Mouse (Mus musculus) CH12F3 (cell line): ENCODE results near the gene Ctla2b.
"Not testable (repeated sequence)": the region's sequence is repeated elsewhere in the genome, so short reads cannot be mapped to it uniquely, and the experiment has no call there.

Experiments
- in situ Hi-C: fragments of 300-500 bp; cut with MboI; formaldehyde crosslinking; loops from 2 replicates; pipeline ENCODE4 v1.14.3; 2020; ENCODE audit warnings: low sequenced_read_pairs

Gene Ctla2b

DNA sequence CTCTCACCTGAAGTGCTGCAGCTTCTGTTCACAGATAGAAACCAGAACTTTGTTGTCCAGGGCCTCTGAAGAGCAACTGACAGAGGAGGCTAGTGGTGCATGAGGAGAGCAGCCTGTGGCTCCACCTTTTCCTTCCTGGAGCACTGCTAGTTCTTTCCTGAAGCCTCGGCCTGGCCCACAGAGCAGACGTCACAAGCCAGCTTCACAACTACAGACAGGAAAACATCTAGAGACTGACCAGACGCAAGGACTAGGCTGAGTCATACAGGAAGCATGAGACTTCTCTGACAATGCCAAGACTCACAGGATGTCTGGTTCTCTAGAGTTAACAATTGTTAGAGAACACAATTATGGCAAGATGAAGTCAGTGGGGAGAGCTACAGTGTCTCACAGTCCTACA lies at the start of gene Ctla2b:
Ctla2b (minus strand) TSS at position 120 of the 400 bp plus-strand sequence.
- in situ Hi-C loops, result no loop called here

DNA sequence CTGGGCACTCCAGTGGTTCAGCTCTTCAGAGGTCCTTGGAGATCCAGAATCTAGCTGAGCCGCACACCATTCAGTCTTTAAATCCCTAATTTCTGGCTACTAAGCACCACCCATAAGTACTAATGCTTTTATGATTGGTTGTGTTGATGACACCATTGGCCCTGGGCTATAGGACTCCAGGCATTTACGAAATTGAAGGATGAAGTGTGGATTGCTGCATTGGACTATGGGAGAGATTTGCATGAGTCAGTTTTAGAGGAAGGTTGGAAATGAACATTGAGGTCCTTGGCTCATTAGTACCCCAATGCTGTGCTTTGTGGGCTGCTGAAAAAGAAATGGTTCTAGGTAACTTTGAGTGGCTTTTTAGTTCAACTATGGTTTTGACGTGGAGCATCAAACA lies 44.6 kb upstream of the Ctla2b start, which contains the start of gene Tpbpa:
Tpbpa (minus strand) TSS at position 101 of the 400 bp plus-strand sequence.
- in situ Hi-C loops, result not testable (repeated sequence)

DNA sequence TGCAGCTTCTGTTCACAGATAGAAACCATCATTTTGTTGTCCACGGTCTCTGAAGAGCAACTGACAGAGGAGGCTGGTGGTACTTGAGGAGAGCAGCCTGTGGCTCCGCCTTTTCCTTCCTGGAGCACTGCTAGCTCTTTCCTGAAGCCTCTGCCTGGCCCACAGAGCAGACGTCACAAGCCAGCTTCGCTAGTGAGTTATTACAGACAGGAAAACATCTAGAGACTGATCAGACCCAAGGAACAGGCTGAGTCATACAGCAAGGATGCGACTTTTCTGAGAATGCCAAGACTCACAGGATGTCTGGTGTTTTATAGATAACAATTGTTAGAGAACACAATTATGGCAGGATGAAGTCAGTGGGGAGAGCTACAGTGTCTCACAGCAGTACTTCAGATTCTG lies 39.3 kb upstream of the Ctla2b start, which contains the start of the genes Gm49391 and Ctla2a:
Gm49391 (minus strand) TSS at position 72 of the 402 bp plus-strand sequence.
Ctla2a (minus strand) TSS at position 126 of the 402 bp plus-strand sequence.
- in situ Hi-C loops, result no loop called here

DNA sequence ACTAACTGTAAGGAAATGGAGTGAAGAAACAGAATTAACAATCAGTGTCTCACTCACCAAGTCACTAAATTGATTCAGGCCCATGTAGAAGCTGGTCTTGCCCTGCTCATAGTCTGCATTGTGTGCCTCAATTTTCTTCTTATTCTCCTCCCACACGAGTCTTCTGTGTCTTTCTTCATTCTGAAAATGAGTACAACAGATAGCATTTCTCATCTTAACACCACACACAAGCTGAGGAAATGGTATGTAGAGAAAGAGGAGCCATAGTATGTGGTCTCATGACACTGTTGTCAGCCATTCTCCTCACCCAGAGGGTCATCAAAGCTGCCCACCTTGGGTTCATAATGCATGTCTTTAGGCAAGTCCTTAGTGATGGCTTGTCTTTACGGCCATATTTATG lies 38.2 kb upstream of the Ctla2b start, which contains the start of gene Gm49393:
Gm49393 (minus strand) TSS at position 101 of the 400 bp plus-strand sequence.
- in situ Hi-C loops, result not testable (repeated sequence)

DNA sequence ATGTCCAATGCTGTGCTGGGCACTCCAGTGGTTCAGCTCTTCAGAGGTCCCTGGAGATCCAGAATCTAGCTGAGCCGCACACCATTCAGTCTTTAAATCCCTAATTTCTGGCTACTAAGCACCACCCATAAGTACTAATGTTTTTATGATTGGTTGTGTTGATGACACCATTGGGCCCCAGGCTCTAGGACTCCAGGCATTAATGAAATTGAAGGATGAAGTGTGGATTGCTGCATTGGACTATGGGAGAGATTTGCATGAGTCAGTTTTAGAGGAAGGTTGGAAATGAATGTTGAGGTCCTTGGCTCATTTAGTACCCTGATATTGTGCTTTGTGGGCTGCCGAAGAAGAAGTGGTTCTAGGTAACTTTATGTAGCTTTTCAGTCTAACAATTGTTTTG lies 7.5 kb upstream of the Ctla2b start, which contains the start of gene Tpbpb:
Tpbpb (minus strand) TSS at position 101 of the 400 bp plus-strand sequence.
- in situ Hi-C loops, result not testable (repeated sequence)

DNA sequence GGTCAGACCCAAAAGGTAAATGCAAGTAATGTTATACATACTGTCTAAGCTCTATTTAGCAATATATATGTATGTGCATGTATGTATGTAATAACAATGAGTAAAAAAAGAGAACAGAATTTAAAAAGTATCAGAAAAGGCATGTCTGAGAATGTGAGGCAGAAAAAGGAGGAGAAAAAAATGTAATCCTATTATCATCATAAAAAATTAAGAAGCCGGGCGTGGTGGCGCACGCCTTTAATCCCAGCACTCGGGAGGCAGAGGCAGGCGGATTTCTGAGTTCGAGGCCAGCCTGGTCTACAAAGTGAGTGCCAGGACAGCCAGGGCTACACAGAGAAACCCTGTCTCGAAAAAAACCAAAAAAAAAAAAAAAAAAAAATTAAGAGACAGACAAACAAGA lies 453 bp downstream of the Ctla2b start, which contains the start of gene Gm49392:
Gm49392 (minus strand) TSS at position 101 of the 400 bp plus-strand sequence.
- in situ Hi-C loops, result not testable (repeated sequence)

DNA sequence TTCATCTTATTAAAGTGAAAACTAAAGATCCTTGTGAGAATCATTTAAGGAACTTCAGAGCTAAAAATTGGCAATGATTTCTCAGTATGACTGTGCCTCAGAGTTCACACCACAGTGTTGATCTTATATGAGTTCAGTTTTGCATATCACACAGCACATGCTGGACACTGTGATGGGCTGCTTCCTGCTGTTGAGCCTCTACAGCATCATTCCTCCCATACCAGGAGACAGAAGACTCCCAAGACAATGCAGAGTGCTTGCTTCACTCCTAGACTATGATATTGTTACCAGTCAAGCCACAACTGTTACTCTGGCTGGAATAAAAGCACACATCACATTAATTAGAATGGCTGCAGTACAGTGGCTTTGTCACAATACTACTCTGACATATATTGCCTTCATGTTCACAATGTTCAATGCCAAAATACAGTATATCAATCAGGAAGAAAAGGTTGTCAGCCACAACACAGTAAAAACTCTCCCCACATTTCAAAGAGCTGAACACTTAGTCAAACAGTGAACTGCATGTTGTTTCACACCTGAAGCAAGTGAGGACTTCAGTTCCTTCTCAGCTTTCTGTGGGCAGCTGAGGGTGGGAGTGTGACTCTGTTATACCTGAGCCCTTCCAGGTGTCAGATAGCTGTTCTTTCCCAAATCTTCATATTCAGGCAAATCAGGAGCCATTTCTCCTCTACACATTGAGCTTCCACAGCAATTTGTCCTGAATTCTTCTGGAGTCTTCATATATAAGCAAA lies 1.7 kb downstream of the Ctla2b start:
- in situ Hi-C loops, result no loop called here

DNA sequence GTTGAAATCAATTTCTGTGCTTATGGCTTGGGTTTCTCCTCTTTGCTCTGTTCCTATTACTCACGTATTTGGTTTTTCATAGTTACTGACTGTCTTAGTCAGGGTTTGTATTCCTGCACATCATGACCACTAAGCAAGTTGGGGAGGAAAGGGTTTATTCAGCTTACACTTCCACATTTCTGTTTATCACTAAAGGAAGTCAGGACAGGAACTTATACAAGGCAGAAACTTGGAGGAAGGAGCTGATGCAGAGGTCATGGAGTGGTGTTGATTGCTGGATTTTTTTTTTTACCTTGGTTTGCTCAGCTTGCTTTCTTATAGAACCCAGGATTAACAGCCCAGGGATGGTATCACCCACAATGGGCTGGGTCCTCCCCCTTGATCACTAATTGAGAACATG lies 4.9 kb downstream of the Ctla2b start:
- in situ Hi-C loops, result no loop called here

DNA sequence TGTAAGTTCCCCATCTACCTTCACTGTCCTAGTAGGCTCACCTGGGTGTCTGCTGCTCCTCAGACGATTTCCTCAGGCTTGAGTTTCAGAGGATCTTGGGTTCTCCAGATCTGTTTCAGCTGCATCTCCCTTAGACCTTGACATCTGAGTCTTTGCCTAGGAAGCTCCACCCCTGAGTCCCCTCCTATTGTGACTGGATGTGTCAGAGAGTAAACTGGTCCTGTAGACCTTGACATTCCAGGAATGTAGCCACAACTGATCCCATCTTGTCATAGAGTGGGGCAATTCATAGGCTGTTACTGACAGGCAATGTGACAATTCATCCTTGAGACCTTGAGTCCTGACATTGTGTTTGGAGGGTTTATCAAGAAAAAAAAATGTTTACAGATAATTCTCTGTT lies 33.0 kb downstream of the Ctla2b start, which contains the start of gene 4930486L24Rik:
4930486L24Rik (minus strand) TSS at position 195 of the 400 bp plus-strand sequence.
- in situ Hi-C loops, result no loop called here

DNA sequence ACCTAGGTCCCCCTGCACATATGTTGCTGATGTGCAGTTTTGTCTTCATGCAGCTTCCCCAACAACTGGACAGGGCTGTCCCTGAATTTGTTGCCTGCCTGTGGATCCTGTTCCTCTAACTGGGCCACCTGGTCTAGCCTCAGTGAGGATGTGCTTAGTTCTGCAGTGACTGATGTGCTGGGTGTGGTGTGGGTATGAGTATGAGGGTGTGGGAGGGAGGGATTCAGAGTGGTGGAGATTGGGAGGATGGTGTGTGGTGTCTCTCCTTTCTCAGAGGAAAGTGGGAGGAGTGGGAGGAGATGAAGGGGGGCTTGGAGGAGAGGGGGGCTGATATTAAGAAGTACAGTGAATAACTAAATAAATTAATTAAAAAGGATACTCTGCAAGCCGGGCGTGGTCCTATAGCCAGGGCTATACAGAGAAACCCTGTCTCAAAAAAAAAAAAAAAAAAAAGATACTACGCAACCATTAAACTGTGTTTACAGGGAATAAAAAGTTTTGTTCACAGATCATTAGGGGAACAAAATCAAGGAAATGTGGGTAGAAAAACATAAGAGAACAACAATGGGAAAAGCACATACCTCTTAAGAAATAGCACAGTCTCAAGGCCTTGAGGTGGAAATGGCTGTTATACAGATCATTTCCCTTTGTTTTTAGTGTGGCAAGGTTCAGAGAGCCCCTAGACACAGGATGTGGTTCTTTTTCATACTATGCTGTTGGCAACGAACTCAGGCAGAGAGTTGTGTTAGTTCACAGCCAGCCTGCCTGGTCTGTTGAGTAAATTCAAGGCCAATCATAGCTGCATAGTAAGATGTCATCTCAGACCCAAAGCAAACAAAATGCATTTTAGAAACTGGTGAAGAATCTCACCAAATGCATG lies 48.8 kb downstream of the Ctla2b start:
- in situ Hi-C loops, result no loop called here
